Mouse (Mus musculus) effector memory CD4-positive, alpha-beta T cell, adult 7 months (primary cell): Measurements from ENCODE around the gene Susd4. TPM values are rescaled to one million over a fixed set of nuclear protein-coding genes. Genes with fewer than 3 reads are reported as not detected.

Source experiments
- polyA plus RNA-seq: library from polyadenylated mRNA; unstranded; fragments of 100-300 nt; shearing (Covaris generic); gene quantifications from one replicate; pipeline ENCODE4 v1.2.1, GENCODE M21; 2017

The Susd4 gene
- polyA plus RNA-seq: 2.6 TPM

DNA sequence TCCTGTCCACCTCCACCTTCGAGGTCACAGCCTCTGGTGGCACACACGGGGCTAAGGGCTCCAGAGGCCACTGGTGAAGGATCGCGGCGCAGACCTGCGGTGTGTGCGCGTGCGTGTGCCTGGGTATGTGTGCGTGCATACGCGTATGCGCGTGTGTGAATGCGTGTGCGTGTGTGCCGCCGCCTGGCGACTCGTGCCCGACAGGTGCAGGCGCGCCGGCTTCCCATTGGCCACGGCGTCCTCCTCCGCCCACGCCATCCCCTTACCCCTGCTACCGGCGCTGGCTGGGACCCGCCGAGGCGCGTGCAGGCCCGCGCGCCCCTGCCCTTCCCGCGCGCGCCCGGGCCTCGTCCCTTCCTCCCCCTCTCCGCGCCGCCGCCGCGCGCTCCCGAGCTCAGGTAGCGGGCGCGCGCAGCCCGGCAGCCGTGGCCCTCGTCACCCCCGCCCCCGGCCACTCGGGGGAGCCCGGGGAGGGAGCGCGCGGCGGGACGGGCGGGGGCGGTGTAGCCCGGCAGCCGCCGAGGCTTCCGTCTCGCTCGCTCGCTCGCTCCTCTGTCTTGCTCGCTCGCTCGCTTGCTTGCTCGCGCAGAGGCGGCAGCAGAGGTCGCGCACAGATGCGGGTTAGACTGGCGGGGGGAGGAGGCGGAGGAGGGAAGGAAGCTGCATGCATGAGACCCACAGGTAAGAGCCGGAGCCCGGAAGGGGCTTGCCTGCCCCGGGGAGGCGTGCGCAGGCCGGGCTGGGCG is at the start of gene Susd4:
Gene Susd4, plus strand, starts transcription at position 145 of the 746 bp plus-strand sequence.

DNA sequence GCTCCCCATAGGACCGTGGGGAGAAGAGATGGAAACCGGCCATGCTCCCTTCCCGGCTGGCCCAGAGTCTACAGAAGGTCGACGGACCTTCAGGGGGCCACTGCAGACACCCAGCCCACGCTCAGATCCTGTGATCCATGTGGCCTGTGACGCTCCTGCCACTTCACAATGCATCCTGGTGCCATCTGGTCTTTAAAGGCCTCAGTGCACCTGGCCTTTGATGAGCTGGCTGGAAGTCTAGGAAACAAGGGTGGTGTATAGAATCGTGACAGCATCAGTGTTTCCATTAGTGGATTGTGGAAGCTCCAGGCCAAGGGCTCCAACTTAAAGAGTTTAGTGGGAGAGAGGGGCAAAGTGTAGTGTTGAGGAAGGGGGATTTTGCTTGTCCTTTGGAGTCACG is 14.6 kb upstream of the Susd4 start, which contains the start of gene Ccdc185:
Gene Ccdc185, minus strand, starts transcription at position 101 of the 400 bp plus-strand sequence.

Other genes starting within 250 kb of the Susd4 start
- gene Capn2, start 246.3 kb upstream of the Susd4 start, polyA plus RNA-seq: 133 TPM
- not detected for gene Capn8, start 198.9 kb upstream of the Susd4 start, polyA plus RNA-seq
- not detected for gene Ccdc185, start 14.7 kb upstream of the Susd4 start, polyA plus RNA-seq
- not detected for gene Tlr5, start 190.9 kb downstream of the Susd4 start, polyA plus RNA-seq